Mouse (Mus musculus) C2C12 (cell line): ENCODE measurements at regions not wholly inside any gene's neighbourhood (a gene's known extent, or its start where the extent isn't known, plus 50 kb on each side); places are given as distances from the start of the nearest gene placed in this dataset.

ENCODE experiments used
- CTCF ChIP-seq: IDR thresholded peaks from one replicate; pipeline ENCODE4 v1.5.1; 2011; ENCODE audit not compliant: control insufficient read depth, insufficient read depth, insufficient read length
- MYOD1 ChIP-seq: IDR thresholded peaks from one replicate; pipeline ENCODE4 v1.6.1; 2011; ENCODE audit warnings: low read depth; ENCODE audit not compliant: control insufficient read depth, insufficient read length

- no peak for TF ChIP-seq CTCF
- no peak for TF ChIP-seq MYOD1
These were observed 173.8 kb downstream of the Cxcl12 start for GRCm38 (mm10) chr6:117342123-117342522.
